Mouse (Mus musculus): ENCODE data around the gene Cyp4f37.

GRCm38 (mm10) chr17:32658246-32658645 is 37.1 kb downstream of the Cyp4f37 start:
- TF ChIP-seq POLR2A (IDR thresholded peaks at IDR 0.05; ENCODE audit: borderline replicate concordance, low read depth, low read length): no peak
- TF ChIP-seq CTCF (IDR thresholded peaks at IDR 0.05; ENCODE audit: low read depth, low read length): no peak

All from bone marrow macrophage, adult 2 months (primary cell).